Mouse (Mus musculus) embryonic facial prominence, embryonic 10.5 days (tissue): ENCODE results near the gene Uhrf1bp1l. TPM values are rescaled to one million over a fixed set of nuclear protein-coding genes. Genes with fewer than 3 reads are reported as not detected.

Experiments used
- DNase-seq: peaks from one replicate; pipeline ENCODE4 v3.0.0-alpha.2; 2017; ENCODE audit warnings: low spot score
- H3K27ac ChIP-seq: fragments of 300-500 bp; sonication (generic); replicated peaks from 2 replicates; pipeline ENCODE4 v1.5.1; 2016; ENCODE audit warnings: mild to moderate bottlenecking
- H3K27me3 ChIP-seq: fragments of 300-500 bp; sonication (generic); replicated peaks from 2 replicates; pipeline ENCODE4 v1.6.1; 2016; ENCODE audit warnings: low read depth, mild to moderate bottlenecking; ENCODE audit not compliant: poor library complexity, severe bottlenecking
- H3K36me3 ChIP-seq: fragments of 300-500 bp; sonication (generic); replicated peaks from 2 replicates; pipeline ENCODE4 v1.6.1; 2016; ENCODE audit warnings: mild to moderate bottlenecking, moderate library complexity
- H3K4me1 ChIP-seq: fragments of 300-500 bp; sonication (generic); 2 replicates; pipeline ENCODE4 v1.6.1; 2016
- H3K4me3 ChIP-seq: fragments of 300-500 bp; sonication (generic); 2 replicates; pipeline ENCODE4 v1.5.1; 2016; ENCODE audit warnings: mild to moderate bottlenecking, moderate library complexity
- H3K9me3 ChIP-seq: fragments of 300-500 bp; sonication (generic); 2 replicates; pipeline ENCODE4 v1.6.1; 2016; ENCODE audit warnings: mild to moderate bottlenecking
- WGBS: fragments of 180-500 bp; shearing (Covaris S2); methylation state at CpG from one replicate; pipeline ENCODE4 v1.1.7; 2016; 5-methylcytosine and 5-hydroxymethylcytosine counted together
- polyA plus RNA-seq: library from polyadenylated mRNA; unstranded; fragments of >200 nt; fragmentation: Nextera tagmentation; extraction: Ambion mirVana; gene quantifications from 2 replicates; pipeline ENCODE4 v1.2.1, GENCODE M21; 2016

Uhrf1bp1l gene
- polyA plus RNA-seq, 1 experiment from 2014 or later, result 33.0 TPM

DNA sequence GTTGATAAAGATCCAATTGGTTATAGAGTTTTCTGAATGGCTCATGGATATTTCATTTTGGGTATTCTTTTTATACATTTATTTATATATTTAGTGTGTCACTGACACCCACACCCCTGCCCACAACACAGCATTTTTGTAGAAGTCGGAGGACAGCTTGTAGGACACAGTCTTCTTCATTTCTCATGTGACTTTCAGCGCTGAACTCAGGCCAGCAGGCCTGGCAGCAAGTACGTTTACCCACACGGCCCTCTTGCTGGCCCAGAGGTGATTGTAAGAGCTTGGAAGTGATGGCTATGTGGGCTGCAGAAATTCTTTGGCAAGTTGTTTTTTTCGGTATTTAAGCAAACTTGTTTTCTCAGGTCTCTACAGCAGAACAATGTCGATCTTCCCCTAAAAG lies 49.3 kb downstream of the Uhrf1bp1l start:
- H3K4me1 ChIP-seq, result no peaks in the 10 kb centered on the region
- H3K4me3 ChIP-seq, result no peak overlapping the region
- no peak for DNase-seq
- peaks cover 33% of the 10 kb centered on the region for H3K36me3 ChIP-seq
- WGBS, result 89% methylated on average over 6 of the region's 6 CpGs
- H3K27ac ChIP-seq, result no peak overlapping the region
- no peaks in the 10 kb centered on the region for H3K27me3 ChIP-seq
- no peaks in the 10 kb centered on the region for H3K9me3 ChIP-seq

DNA sequence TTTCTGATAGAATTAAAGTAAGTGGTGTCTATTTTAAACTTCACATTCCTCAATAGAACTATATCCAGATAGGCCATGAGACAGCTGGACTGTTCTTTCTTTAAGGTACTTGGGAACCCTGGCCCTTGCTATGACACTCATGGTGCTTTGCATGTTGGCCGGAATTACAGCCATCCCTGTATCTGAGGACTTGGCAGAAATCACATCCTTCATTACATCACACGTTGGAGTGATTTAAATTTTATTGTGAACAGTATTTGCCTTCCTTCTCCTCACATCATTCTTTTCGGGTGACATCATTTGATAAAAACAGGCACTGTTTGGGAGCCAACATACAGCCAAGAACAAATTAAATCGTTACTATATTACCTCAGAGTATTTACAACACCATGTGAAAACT lies 74.4 kb downstream of the Uhrf1bp1l start:
- no peak overlapping the region for H3K27ac ChIP-seq
- no peaks in the 10 kb centered on the region for H3K9me3 ChIP-seq
- peaks cover 46% of the 10 kb centered on the region for H3K36me3 ChIP-seq
- H3K4me3 ChIP-seq, result no peak overlapping the region
- DNase-seq, result no peak
- 94% methylated on average over 4 of the region's 4 CpGs for WGBS
- no peaks in the 10 kb centered on the region for H3K27me3 ChIP-seq
- no peaks in the 10 kb centered on the region for H3K4me1 ChIP-seq

DNA sequence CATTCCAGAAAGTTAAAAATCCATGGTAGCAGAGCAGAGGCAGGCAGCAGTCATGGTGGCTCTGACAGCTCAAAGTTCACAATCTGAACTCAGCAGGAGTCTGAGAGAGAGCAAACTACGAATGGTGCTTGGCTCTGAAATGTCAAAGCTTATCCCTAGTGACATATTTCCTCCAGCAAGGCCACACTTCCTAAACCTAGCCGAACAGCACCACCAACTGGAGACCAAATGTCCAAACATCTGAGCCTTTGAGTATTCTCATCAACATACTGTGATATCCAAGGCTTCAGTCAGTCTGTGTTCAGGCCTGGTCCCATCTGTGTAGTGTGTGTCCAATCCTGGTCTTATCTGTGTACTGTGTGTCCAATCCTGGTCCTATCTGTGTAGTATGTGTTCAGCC lies 79.1 kb downstream of the Uhrf1bp1l start:
- no peaks in the 10 kb centered on the region for H3K27me3 ChIP-seq
- no peaks in the 10 kb centered on the region for H3K4me1 ChIP-seq
- H3K9me3 ChIP-seq, result no peaks in the 10 kb centered on the region
- no peak overlapping the region for H3K4me3 ChIP-seq
- 58% methylated on average over 2 of the region's 2 CpGs for WGBS
- no peak for DNase-seq
- no peak overlapping the region for H3K27ac ChIP-seq
- peaks cover 3% of the 10 kb centered on the region for H3K36me3 ChIP-seq

DNA sequence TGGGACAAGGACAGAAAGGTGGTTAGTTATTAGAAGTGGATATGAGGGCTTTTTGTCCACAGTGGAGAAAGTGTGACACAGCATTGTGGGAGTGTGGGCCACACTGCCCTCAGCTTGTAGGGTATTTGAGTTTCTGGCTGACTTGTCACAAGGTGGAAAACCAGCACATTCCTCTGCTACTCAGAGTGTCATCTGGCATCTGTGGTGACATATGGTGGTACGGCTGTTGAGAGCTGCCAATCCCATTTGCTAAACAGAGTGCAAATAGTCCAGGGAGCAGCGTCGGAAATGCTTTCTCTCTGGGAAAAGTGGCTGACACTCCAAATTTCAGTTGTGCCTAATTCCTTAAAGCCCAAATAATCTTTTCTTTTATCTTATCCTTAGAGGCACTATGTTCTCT lies 82.1 kb downstream of the Uhrf1bp1l start:
- H3K4me3 ChIP-seq, result no peak overlapping the region
- no peaks in the 10 kb centered on the region for H3K4me1 ChIP-seq
- no peaks in the 10 kb centered on the region for H3K9me3 ChIP-seq
- H3K36me3 ChIP-seq, result no peaks in the 10 kb centered on the region
- no peak overlapping the region for H3K27ac ChIP-seq
- 74% methylated on average over 3 of the region's 3 CpGs for whole genome bisulfite sequencing
- no peak for DNase-seq
- no peaks in the 10 kb centered on the region for H3K27me3 ChIP-seq

DNA sequence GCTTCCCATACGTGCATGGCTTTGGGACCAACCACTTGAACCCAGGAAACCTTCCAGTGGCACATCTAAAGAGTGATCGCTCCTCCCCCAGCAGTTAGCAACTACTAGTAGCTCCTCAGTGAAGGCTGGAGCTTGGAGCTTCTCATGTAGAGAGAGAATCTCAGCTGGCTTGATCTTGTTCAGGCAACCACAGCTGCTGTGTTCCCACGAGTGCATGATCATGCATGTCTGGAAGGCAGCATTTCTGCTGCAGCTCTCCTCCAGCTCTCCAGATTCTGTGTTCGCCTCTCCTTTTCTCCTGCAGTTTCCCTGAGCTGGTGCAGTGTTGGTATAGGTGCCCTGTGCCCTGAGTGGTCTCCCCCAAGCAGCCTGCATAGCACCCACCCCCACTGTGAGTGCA lies 87.5 kb downstream of the Uhrf1bp1l start:
- Histone ChIP-seq H3K27me3 (no peaks in the 10 kb centered on the region), H3K9me3 (no peaks in the 10 kb centered on the region), H3K4me3 (no peak overlapping the region), H3K27ac (no peak overlapping the region), H3K36me3 (no peaks in the 10 kb centered on the region), H3K4me1 (0 out of 2 replicates have a peak, but pooled peaks cover 4% of the 10 kb centered on the region)
- no peak for DNase-seq
- WGBS, result 73% methylated on average over 4 of the region's 4 CpGs

DNA sequence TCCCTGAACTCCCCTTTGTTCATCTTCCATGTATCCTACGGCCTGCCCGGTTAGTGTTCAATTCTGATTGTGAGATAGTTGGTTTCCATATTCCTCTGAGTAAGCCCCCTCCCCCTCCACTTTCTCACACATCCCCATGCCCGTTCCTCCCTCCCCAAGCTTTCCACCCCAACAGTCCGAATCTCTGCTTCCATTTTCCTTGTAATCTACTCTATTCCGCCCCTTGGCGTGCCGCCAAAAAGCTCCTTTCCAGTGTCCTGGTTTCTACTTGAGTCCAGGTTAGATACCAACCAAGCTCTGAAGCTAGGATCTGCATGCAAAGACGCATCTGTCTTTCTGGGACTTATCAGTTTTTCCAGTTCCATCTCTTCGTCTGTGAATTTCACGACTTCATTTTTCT lies 88.4 kb downstream of the Uhrf1bp1l start:
- Histone ChIP-seq H3K27ac (no peak overlapping the region), H3K4me3 (no peak overlapping the region), H3K9me3 (no peaks in the 10 kb centered on the region), H3K36me3 (no peaks in the 10 kb centered on the region), H3K27me3 (no peaks in the 10 kb centered on the region), H3K4me1 (0 out of 2 replicates have a peak, but pooled peaks cover 4% of the 10 kb centered on the region)
- WGBS, result 90% methylated on average over 10 of the region's 10 CpGs
- no peak for DNase-seq

DNA sequence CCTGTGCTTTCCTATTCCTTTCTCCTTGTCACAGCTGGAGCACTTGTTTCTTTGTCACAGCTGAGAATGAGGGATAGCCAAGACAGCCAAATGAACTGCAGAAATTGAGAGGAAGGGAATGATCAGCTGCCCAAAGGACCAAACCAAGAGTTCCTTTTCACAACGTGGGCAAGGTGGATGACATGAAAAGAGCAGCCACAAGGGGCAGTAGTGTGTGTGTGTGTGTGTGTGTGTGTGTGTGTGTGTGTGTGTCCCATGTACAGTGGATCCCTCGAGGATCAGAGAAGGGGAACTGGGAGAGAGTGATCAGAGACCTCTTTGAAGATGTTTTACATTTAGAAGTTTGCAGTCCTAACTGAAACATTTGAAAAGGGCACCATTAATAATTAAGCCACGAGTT lies 92.7 kb downstream of the Uhrf1bp1l start:
- H3K4me1 ChIP-seq, result 0 out of 2 replicates have a peak, but pooled peaks cover 4% of the 10 kb centered on the region
- H3K9me3 ChIP-seq, result no peaks in the 10 kb centered on the region
- no peak overlapping the region for H3K27ac ChIP-seq
- WGBS, result 51% methylated on average over 3 of the region's 3 CpGs
- no peak overlapping the region for H3K4me3 ChIP-seq
- H3K36me3 ChIP-seq, result no peaks in the 10 kb centered on the region
- no peak for DNase-seq
- H3K27me3 ChIP-seq, result no peaks in the 10 kb centered on the region

DNA sequence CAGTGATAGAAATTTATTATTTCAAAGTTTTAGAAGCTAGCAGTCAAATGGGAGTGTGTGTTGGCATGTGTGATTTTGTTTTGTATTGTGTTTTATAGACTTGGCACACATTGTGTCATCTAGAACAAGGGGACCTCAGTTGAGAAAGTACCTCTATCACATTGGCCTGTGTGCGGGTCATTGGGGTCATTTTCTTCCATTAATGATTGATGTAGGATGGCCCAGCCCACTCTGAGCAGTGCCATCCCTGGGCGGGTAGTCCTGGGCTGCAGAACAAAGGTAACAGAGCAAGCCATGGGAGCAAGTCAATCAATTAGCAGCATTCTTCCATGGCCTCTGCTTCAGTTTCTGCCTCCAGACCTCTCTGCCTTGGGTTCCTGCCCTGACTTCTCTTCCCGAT lies 94.0 kb downstream of the Uhrf1bp1l start:
- Histone ChIP-seq H3K36me3 (no peaks in the 10 kb centered on the region), H3K4me1 (0 out of 2 replicates have a peak, but pooled peaks cover 4% of the 10 kb centered on the region), H3K4me3 (no peak overlapping the region), H3K9me3 (no peaks in the 10 kb centered on the region), H3K27me3 (no peaks in the 10 kb centered on the region), H3K27ac (no peak overlapping the region)
- no peak for DNase-seq
- 78% methylated on average over 3 of the region's 3 CpGs for WGBS

DNA sequence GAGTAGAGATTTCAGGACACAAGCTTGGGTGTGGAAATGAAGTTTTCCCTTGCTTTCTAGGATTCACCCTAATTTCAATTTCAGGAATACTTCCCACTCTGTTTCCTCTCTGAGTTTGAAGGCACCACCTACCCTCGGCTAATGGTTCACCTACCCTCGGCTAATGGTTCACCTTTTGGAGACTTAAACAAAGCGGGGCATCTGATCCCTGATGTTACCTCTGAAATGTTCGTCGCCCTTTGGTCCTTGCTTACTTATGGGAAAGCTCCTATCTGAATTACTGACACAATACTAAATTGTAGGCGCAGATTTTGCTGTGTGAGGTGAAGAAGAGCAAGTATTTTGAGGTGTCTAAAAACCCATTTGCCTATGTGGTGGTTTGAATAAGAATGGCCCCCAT lies 106.2 kb downstream of the Uhrf1bp1l start:
- H3K4me1 ChIP-seq, result no peaks in the 10 kb centered on the region
- no peak overlapping the region for H3K4me3 ChIP-seq
- no peaks in the 10 kb centered on the region for H3K36me3 ChIP-seq
- H3K27me3 ChIP-seq, result no peaks in the 10 kb centered on the region
- DNase-seq, result no peak
- H3K9me3 ChIP-seq, result 0 out of 2 replicates have a peak, but pooled peaks cover 2% of the 10 kb centered on the region
- no peak overlapping the region for H3K27ac ChIP-seq
- 92% methylated on average over 6 of the region's 6 CpGs for WGBS

DNA sequence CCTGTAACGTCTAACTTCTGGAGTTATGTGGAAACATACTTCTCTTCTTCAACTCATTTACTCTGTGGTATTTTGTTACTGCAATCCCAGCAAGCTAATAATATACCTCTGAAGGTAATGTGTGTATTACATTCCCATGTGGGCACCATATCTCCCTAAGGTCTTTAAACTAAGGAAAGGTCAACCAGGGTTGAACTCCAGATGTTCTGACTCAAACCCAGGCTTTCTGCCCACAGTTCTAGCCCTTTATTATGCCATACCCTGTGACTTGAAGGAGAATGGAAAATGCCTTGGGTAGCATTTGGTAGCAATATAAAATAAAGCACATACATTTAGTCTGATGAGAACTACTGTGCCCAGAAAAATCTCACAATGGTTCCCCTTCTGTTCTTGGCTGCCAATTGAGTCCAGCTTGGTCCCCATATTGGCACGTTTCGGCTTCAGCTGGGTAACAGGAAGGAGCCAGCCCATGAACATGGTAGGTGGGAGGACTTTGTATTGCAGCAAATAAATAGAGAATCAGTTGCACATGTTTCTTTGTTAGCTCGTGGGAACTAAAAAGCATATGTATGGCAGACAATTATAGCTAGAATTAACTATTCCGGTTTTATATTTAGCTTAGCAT lies 110.6 kb downstream of the Uhrf1bp1l start:
- Histone ChIP-seq H3K4me3 (no peak overlapping the region), H3K36me3 (no peaks in the 10 kb centered on the region), H3K9me3 (no peaks in the 10 kb centered on the region), H3K27ac (no peak overlapping the region), H3K4me1 (no peaks in the 10 kb centered on the region), H3K27me3 (no peaks in the 10 kb centered on the region)
- no peak for DNase-seq
- WGBS, result 69% methylated on average over 5 of the region's 5 CpGs

DNA sequence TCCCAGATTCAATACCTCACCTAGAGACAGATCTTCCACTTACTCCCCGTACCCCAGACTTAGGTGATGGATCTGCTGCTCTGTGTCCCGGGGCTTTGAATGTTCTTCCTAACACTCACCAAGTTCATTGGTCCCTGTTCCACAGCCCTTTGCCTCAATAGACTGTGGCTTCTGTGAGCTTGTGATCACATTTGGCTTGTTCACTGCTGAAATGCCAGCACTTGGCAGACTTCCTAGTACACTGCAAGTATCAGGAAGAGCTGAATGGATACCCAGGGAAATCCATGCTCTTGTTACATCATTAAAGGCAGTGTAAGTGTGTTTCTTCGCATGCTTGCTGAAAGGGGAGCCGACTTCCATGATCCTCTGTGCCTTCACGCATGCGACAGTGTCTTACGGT lies 111.5 kb downstream of the Uhrf1bp1l start:
- H3K4me1 ChIP-seq, result no peaks in the 10 kb centered on the region
- no peak overlapping the region for H3K27ac ChIP-seq
- H3K4me3 ChIP-seq, result no peak overlapping the region
- H3K27me3 ChIP-seq, result no peaks in the 10 kb centered on the region
- no peaks in the 10 kb centered on the region for H3K36me3 ChIP-seq
- H3K9me3 ChIP-seq, result no peaks in the 10 kb centered on the region
- no peak for DNase-seq
- 93% methylated on average over 7 of the region's 7 CpGs for WGBS

DNA sequence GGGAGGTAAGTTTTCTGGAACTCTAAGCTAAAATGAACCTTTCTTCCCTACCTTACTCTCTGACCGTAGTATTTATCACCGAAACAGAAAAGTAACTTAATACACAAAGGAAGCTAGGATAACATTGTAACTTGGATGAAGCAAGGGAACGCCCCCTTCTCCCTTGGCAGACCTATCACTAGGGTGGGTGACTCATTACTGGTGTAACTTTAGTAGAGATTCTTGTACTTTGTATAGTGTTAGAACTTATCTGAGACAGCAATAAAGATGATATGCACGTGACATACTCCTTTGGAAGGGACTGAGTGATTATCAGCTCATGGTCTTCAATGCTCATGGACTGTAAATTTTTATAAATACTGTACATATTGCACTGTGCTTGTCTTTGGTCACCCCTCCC lies 123.4 kb downstream of the Uhrf1bp1l start:
- H3K27ac ChIP-seq, result no peak overlapping the region
- no peak for DNase-seq
- H3K9me3 ChIP-seq, result no peaks in the 10 kb centered on the region
- peaks cover 20% of the 10 kb centered on the region for H3K27me3 ChIP-seq
- H3K4me3 ChIP-seq, result no peak overlapping the region
- peaks cover 3% of the 10 kb centered on the region; the same call in 1 of the 2 replicates for H3K4me1 ChIP-seq
- WGBS, result 89% methylated on average over 4 of the region's 4 CpGs
- no peaks in the 10 kb centered on the region for H3K36me3 ChIP-seq

DNA sequence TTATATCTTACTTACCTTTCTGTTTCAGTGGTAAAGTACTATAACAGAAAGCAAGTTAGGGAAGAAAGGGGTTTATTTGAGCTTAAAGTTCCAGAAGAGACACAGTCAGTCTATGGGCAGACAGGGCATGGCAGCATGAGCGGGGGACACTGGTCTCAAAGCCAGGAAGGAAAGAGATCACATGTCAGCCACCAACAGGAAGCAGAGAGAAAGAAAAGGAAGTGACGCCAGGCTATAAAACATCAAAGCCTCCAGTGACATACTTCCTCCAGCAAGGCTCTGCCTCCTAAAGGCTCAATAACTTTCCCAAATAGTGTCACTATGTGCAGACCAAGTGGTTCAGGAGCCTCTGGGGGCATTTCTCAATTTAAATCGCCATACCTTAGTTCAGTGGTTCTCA lies 124.0 kb downstream of the Uhrf1bp1l start:
- H3K9me3 ChIP-seq, result no peaks in the 10 kb centered on the region
- peaks cover 9% of the 10 kb centered on the region for H3K4me1 ChIP-seq
- WGBS, result 79% methylated on average over 3 of the region's 3 CpGs
- peaks cover 26% of the 10 kb centered on the region for H3K27me3 ChIP-seq
- no peak for DNase-seq
- H3K4me3 ChIP-seq, result no peak overlapping the region
- no peaks in the 10 kb centered on the region for H3K36me3 ChIP-seq
- no peak overlapping the region for H3K27ac ChIP-seq
